Mouse (Mus musculus) layer of hippocampus, postnatal 10 days (tissue): ENCODE data around the gene Ube2h. TPM values are rescaled to one million over a fixed set of nuclear protein-coding genes. Genes with fewer than 3 reads are reported as not detected.

Source experiments
- DNase-seq, 2 experiments: peaks; one replicate each; pipeline ENCODE4 v3.0.0; 2021; ENCODE audit warnings: low spot score in 2 of 2
- total RNA-seq, 2 experiments: library from RNA; stranded (reverse); gene quantifications; 2 replicates each; pipeline ENCODE4 v1.2.3; 2021

Ube2h gene
- total RNA-seq, 2 experiments from 2014 or later = 94.0 to 96.5 TPM

- peak; percentile 67 to 73 for DNase-seq
Observed at GRCm38 (mm10) chr6:30300372-30300771, 4.0 kb downstream of the Ube2h start.

GRCm38 (mm10) chr6:30299683-30300082 lies 4.7 kb downstream of the Ube2h start:
- no peak for DNase-seq

- DNase-seq = no peak
Observed at GRCm38 (mm10) chr6:30299116-30299515, 5.2 kb downstream of the Ube2h start.

- DNase-seq = no peak
Observed at GRCm38 (mm10) chr6:30292579-30292978, 11.8 kb downstream of the Ube2h start.

GRCm38 (mm10) chr6:30287958-30288357 lies 16.4 kb downstream of the Ube2h start:
- no peak for DNase-seq

- no peak for DNase-seq
Observed at GRCm38 (mm10) chr6:30286642-30287041, 17.7 kb downstream of the Ube2h start.

- no peak for DNase-seq
Observed at GRCm38 (mm10) chr6:30284177-30284576, 20.2 kb downstream of the Ube2h start.

- DNase-seq = no peak
Observed at GRCm38 (mm10) chr6:30282361-30282760, 22.0 kb downstream of the Ube2h start.

GRCm38 (mm10) chr6:30278374-30278773 lies 26.0 kb downstream of the Ube2h start:
- no peak for DNase-seq

GRCm38 (mm10) chr6:30276882-30277281 lies 27.5 kb downstream of the Ube2h start:
- no peak for DNase-seq

- no peak for DNase-seq
Observed at GRCm38 (mm10) chr6:30276375-30276774, 28.0 kb downstream of the Ube2h start.

- DNase-seq = no peak
Observed at GRCm38 (mm10) chr6:30275159-30275847, 29.0 kb downstream of the Ube2h start.

- DNase-seq = no peak
Observed at GRCm38 (mm10) chr6:30272911-30273310, 31.4 kb downstream of the Ube2h start.

GRCm38 (mm10) chr6:30272338-30272905 lies 31.9 kb downstream of the Ube2h start:
- DNase-seq = no peak

- no peak for DNase-seq
Observed at GRCm38 (mm10) chr6:30269846-30270245, 34.5 kb downstream of the Ube2h start.

- DNase-seq = peak in 1 of 2 experiments; percentile 33
Observed at GRCm38 (mm10) chr6:30267486-30267885, 36.9 kb downstream of the Ube2h start.

GRCm38 (mm10) chr6:30265402-30265801 lies 38.9 kb downstream of the Ube2h start:
- DNase-seq = no peak

- DNase-seq = no peak
Observed at GRCm38 (mm10) chr6:30263053-30263452, 41.3 kb downstream of the Ube2h start.

GRCm38 (mm10) chr6:30259271-30259670 lies 45.1 kb downstream of the Ube2h start:
- DNase-seq = no peak

GRCm38 (mm10) chr6:30257962-30258361 lies 46.4 kb downstream of the Ube2h start:
- DNase-seq = no peak

- DNase-seq = no peak
Observed at GRCm38 (mm10) chr6:30255846-30256245, 48.5 kb downstream of the Ube2h start.

- no peak for DNase-seq
Observed at GRCm38 (mm10) chr6:30252271-30253010, 51.9 kb downstream of the Ube2h start.
